Mouse (Mus musculus) skeletal muscle tissue, adult 2 months (tissue): Measurements from ENCODE around the gene Pef1.

Experiments
- DNase-seq: peaks from one replicate; pipeline ENCODE4 v3.0.0-alpha.2; 2012; ENCODE audit warnings: low read depth, low spot score

The Pef1 gene

DNA sequence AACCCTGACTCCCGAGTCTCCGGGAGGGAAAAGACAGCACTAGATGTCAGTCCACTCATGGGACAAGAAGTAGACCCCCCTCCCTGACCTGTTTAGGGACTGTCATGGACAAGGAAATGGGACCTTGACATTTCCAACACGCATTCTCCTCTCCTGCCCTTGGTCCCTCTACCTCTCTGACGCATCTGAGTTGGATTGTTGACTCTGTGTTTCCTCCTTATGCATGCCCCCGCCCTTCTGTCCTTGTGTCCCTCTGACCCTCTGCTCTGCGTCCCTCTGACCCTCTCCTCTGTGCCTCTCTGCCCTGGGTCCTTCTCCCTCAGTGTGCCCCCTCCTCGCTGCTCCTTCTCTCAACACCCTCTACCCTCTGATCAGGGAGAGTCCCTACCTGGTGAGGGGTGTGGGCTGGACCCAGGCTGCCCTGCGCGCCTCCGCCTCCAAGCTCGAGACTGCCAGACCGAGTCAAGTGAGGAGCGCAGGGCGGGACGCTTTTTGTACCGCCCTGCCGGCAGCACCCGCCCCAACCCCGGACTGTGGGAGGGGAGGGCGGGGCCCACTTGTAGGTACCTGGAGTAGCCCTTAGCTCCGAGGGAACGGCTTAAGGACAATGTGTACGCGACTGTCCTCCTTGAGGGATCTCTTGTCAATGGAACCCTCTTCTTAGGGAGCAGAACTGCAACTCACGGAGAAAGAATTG lies 72.1 kb downstream of the Pef1 start:
- no peak for DNase-seq

- DNase-seq = no peak
These were observed 72.8 kb downstream of the Pef1 start, which contains the start of gene Tinagl1 for GRCm38 (mm10) chr4:130175072-130175711. TSS of gene Tinagl1 (minus strand) at chr4:130175122.

- DNase-seq = no peak
These were observed 73.9 kb downstream of the Pef1 start for GRCm38 (mm10) chr4:130176156-130176720.

DNA sequence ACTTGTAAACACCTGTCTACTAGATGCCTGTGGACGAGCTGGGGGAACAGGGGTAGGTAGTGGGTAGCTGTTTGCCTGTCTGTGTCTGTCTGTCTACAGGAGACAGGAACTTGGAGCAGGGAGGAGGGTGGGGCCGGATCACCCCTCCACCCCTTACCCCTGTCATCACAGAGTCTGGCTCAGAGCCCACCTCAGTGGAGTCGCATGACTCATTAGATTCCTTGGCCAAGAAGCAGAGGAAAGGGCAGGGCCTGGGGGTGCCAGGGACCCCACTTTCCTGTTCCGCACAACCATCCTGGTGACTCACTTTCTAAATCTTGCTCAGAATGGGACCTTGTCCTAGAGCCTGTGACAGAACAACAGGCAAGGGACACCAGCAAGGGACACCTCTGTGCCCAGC lies 74.7 kb downstream of the Pef1 start:
- DNase-seq = no peak

- DNase-seq = no peak
These were observed 75.2 kb downstream of the Pef1 start for GRCm38 (mm10) chr4:130177536-130177935.
